Mouse (Mus musculus) embryonic facial prominence, embryonic 13.5 days (tissue): ENCODE data around the gene Tiprl. TPM values are rescaled to one million over a fixed set of nuclear protein-coding genes. Genes with fewer than 3 reads are reported as not detected.

Experiments used
- ATAC-seq: fragments of 200-750 bp; cut with Nextera tagmentation; 2 replicates; pipeline ENCODE4 v1.8.0; 2017; ENCODE audit warnings: low read depth; ENCODE audit not compliant: insufficient number of reproducible peaks, insufficient read depth, low FRiP score, low TSS enrichment
- H3K27ac ChIP-seq: fragments of 300-500 bp; sonication (generic); 2 replicates; pipeline ENCODE4 v1.5.1; 2015; ENCODE audit warnings: moderate library complexity, mild to moderate bottlenecking, inconsistent platforms
- H3K27me3 ChIP-seq: fragments of 300-500 bp; sonication (generic); 2 replicates; pipeline ENCODE4 v1.6.1; 2015; ENCODE audit warnings: mild to moderate bottlenecking, inconsistent platforms
- H3K36me3 ChIP-seq: fragments of 300-500 bp; sonication (generic); 2 replicates; pipeline ENCODE4 v1.6.1; 2015; ENCODE audit warnings: mild to moderate bottlenecking, inconsistent platforms
- H3K4me1 ChIP-seq: fragments of 300-500 bp; sonication (generic); 2 replicates; pipeline ENCODE4 v1.6.1; 2015; ENCODE audit warnings: inconsistent platforms
- H3K4me2 ChIP-seq: fragments of 300-500 bp; sonication (generic); 2 replicates; pipeline ENCODE4 v1.6.1; 2015; ENCODE audit warnings: moderate library complexity, mild to moderate bottlenecking, inconsistent platforms
- H3K4me3 ChIP-seq: fragments of 300-500 bp; sonication (generic); 2 replicates; pipeline ENCODE4 v1.5.1; 2015; ENCODE audit warnings: mild to moderate bottlenecking, inconsistent platforms
- H3K9ac ChIP-seq: fragments of 300-500 bp; sonication (generic); 2 replicates; pipeline ENCODE4 v1.6.1; 2015; ENCODE audit warnings: mild to moderate bottlenecking, inconsistent platforms
- H3K9me3 ChIP-seq: fragments of 300-500 bp; sonication (generic); 2 replicates; pipeline ENCODE4 v1.6.1; 2016; ENCODE audit warnings: inconsistent platforms
- WGBS: fragments of 180-500 bp; shearing (Covaris S2); methylation state at CpG from one replicate; pipeline ENCODE4 v1.1.7; 2015; ENCODE audit warnings: mixed read lengths; 5-methylcytosine and 5-hydroxymethylcytosine counted together
- polyA plus RNA-seq: library from polyadenylated mRNA; unstranded; fragments of >200 nt; fragmentation: Nextera tagmentation; extraction: Ambion mirVana; gene quantifications from 2 replicates; pipeline ENCODE4 v1.2.1, GENCODE M21; 2015

Gene Tiprl
- polyA plus RNA-seq, 1 experiment from 2014 or later: 112 TPM

DNA sequence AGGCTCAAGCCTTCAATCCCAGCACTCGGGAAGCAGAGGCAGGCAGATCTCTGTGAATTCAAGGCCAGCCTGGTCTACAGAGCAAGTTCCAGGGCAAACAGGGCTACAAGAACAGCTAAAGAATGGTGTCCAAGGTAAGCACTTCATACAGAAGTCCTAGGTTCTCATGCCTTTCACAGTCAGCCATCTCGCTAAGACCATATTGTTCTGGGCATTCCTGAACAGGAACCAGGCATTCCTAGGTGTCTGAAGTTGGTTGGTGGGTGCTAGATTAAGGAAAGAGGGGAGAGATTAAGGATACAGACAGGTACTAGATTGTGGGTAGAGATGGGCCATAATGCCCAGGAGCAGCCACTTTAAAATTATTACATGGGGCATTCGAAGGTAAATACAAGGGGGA lies 11.0 kb upstream of the Tiprl start:
- Histone ChIP-seq H3K36me3 (no peaks in the 10 kb centered on the region), H3K4me3 (no peak overlapping the region), H3K9me3 (no peaks in the 10 kb centered on the region), H3K4me2 (no peak overlapping the region), H3K4me1 (no peaks in the 10 kb centered on the region), H3K9ac (no peak overlapping the region), H3K27ac (no peak overlapping the region), H3K27me3 (no peaks in the 10 kb centered on the region)
- 87% methylated on average over 3 of the region's 3 CpGs for WGBS
- ATAC-seq: no peak

DNA sequence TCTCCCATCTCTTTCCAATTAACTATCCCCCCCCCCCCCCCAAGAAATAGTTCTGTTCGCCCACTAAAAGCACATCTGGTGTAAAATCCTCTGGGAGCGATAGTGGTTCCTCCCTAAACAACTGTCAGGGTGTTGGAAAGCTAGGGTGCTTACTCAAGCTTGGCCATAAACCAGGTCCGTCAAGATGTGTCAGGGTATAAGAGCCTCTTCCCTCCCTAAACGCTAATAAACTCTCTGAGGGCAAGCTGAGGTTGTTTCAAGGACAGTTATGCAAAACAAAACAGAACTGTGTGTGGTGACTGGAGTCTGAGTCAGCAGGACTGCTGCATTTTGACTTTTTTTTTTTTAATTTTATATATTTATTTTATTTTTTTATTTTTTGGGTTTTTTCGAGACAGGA lies 10.3 kb upstream of the Tiprl start:
- ATAC-seq: no peak

DNA sequence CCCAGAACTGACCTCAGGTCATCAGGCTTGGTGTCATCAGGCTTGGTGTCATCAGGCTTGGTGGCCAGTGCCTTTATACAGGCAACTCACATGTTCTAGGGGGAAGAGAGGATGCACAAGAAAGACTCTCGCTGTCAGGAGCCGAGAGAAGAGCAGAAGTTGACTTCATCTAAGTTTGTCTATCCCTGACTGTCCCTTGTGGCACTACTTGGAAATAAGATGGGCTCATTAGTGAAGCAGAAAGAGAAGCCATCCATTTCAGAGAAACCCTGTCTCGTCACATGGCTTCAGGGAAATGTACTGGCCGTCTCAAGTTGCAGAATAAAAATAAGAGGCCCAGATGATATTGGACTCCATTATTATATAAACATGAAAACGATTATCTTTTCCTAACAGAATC lies 9.8 kb upstream of the Tiprl start:
- H3K4me1 ChIP-seq: no peaks in the 10 kb centered on the region
- no peaks in the 10 kb centered on the region for H3K27me3 ChIP-seq
- no peak overlapping the region for H3K9ac ChIP-seq
- ATAC-seq: no peak
- WGBS: 63% methylated on average over 5 of the region's 5 CpGs
- no peak overlapping the region for H3K4me3 ChIP-seq
- no peak overlapping the region for H3K4me2 ChIP-seq
- no peaks in the 10 kb centered on the region for H3K36me3 ChIP-seq
- H3K27ac ChIP-seq: no peak overlapping the region
- H3K9me3 ChIP-seq: no peaks in the 10 kb centered on the region

More for the DNA sequence above, 10.3 kb upstream of the Tiprl start:
- Histone ChIP-seq H3K4me3 (no peak overlapping the region), H3K4me2 (no peak overlapping the region), H3K9ac (no peak overlapping the region), H3K27ac (no peak overlapping the region), H3K4me1 (no peaks in the 10 kb centered on the region), H3K9me3 (no peaks in the 10 kb centered on the region), H3K27me3 (no peaks in the 10 kb centered on the region), H3K36me3 (no peaks in the 10 kb centered on the region)
- WGBS: 63% methylated on average over 5 of the region's 5 CpGs

DNA sequence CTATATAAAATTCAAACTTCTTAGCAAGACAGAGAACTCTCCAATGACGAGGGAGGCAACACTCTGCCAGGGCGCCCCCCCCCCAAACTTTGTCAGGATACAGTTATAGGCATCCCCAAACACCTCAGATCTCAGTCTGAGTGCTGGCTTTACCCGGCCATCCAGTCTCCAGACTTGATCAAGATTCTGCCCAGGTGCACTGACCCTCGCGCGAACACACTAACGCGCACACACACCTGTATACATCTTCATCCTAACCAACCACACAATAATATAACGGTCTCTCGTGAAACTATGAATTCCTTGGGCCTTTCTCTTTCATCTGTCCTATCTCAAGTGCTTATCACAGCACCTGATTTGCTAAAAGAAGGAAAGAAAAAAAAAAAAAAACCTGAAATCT lies 950 bp downstream of the Tiprl start:
- no peak for ATAC-seq
- H3K27me3 ChIP-seq: no peaks in the 10 kb centered on the region
- H3K9ac ChIP-seq: peak overlapping the region; percentile 90
- peaks cover 19% of the 10 kb centered on the region for H3K4me1 ChIP-seq
- H3K4me3 ChIP-seq: peak overlapping the region; percentile 87
- H3K9me3 ChIP-seq: no peaks in the 10 kb centered on the region
- no peaks in the 10 kb centered on the region for H3K36me3 ChIP-seq
- 0 out of 2 replicates have a peak overlapping the region, but pooled peaks have one; percentile 91 for H3K27ac ChIP-seq
- peak overlapping the region; percentile 81 for H3K4me2 ChIP-seq
- WGBS: 13% methylated on average over 10 of the region's 10 CpGs

DNA sequence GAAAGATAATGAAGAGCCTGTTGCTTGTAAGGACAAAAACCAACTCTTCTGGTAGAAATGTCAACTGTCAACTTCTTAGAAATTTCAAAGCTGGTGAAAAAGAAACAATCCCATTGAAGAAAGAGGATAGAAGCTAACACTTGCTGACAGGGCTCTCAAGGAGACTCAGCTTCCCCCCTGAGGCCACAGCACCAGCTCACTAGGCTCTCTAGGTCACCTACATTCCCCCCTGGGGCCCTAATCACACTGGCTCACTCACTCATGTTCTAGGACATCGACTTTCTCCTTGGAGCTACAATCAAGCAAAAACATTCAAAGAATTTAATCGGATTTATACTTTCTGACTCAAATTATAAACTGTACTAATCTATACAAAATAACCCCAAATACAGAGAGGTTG lies 3.0 kb downstream of the Tiprl start:
- no peak for ATAC-seq
- H3K4me3 ChIP-seq: no peak overlapping the region
- no peak overlapping the region for H3K27ac ChIP-seq
- peaks cover 19% of the 10 kb centered on the region for H3K4me1 ChIP-seq
- H3K9me3 ChIP-seq: no peaks in the 10 kb centered on the region
- H3K9ac ChIP-seq: no peak overlapping the region
- WGBS: 78% methylated on average over 2 of the region's 2 CpGs
- no peaks in the 10 kb centered on the region for H3K27me3 ChIP-seq
- no peak overlapping the region for H3K4me2 ChIP-seq
- H3K36me3 ChIP-seq: no peaks in the 10 kb centered on the region

DNA sequence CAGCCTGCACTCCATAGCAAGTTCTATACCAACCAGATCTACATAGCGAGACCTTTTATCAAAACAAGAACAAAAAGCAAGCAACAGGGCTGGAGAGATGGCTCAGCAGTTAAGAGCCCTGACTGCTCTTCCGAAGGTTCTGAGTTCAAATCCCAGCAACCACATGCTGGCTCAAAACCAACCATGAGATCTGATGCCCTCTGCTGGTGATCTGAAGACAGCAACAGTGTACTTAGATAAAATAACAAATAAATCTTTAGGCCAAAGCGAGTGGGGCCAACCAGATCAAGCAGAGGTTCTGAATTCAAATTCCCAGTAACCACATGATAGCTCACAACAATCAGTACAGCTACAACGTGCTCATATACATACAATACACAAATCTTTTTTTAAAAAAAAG lies 6.1 kb downstream of the Tiprl start:
- Histone ChIP-seq H3K27me3 (no peaks in the 10 kb centered on the region), H3K4me3 (no peak overlapping the region), H3K4me1 (peaks cover 10% of the 10 kb centered on the region), H3K9me3 (no peaks in the 10 kb centered on the region), H3K9ac (no peak overlapping the region), H3K27ac (no peak overlapping the region), H3K4me2 (no peak overlapping the region), H3K36me3 (peaks cover 7% of the 10 kb centered on the region)
- no peak for ATAC-seq
- WGBS: 95% methylated on average over 4 of the region's 4 CpGs

DNA sequence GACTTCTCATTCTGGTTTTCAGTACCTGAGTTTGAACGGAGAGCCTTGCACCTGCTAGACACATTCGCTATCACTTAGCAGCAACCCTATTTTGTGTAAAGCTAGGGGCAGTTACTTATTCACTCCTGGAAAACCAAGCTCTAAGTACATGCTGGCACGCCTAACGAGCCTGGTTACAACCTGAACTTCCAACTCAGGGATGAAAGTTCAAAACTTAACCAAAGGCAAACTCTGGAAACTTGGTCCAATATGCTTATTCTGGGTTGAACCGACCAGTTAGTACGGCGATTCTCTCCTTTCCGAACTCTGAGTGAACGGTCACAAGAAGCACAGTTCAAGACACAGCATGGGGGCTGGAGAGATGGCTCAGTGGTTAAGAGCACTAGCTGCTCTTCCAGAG lies 7.2 kb downstream of the Tiprl start:
- Histone ChIP-seq H3K27me3 (no peaks in the 10 kb centered on the region), H3K9ac (no peak overlapping the region), H3K36me3 (peaks cover 17% of the 10 kb centered on the region), H3K4me2 (no peak overlapping the region), H3K4me1 (peaks cover 3% of the 10 kb centered on the region), H3K4me3 (no peak overlapping the region), H3K9me3 (no peaks in the 10 kb centered on the region), H3K27ac (no peak overlapping the region)
- WGBS: 94% methylated on average over 9 of the region's 9 CpGs
- ATAC-seq: no peak

DNA sequence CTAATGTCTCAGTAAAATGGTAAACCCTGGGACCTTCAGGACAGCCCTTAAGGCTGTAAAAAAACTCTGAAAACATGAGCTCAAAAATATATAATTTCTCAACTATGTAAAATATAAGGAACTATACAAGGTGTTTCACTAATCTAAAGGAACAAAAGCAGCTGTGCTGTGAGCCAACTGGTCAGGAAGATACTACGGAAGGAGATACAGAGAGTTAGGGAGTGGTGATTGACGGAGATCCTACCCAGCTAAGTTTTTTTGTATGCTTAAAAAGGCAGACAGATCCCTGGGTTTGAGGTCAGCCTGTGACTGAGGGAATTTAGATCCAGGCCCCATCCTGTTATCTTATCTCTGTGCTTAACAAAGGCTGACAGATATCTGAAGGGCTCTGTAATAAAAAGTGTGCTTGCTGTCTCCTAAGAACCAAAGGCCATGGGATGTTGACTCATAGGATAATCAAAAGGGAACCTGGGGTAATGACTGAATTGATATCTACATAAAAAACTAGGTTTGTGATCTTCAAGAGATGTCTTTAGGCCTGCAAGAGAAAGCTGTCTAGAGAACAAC lies 19.7 kb downstream of the Tiprl start:
- H3K9me3 ChIP-seq: no peaks in the 10 kb centered on the region
- H3K4me3 ChIP-seq: no peak overlapping the region
- no peak overlapping the region for H3K27ac ChIP-seq
- ATAC-seq: no peak
- H3K9ac ChIP-seq: no peak overlapping the region
- no peak overlapping the region for H3K4me2 ChIP-seq
- WGBS: 93% methylated on average over 2 of the region's 2 CpGs
- no peaks in the 10 kb centered on the region for H3K4me1 ChIP-seq
- no peaks in the 10 kb centered on the region for H3K27me3 ChIP-seq
- H3K36me3 ChIP-seq: peaks cover 73% of the 10 kb centered on the region

DNA sequence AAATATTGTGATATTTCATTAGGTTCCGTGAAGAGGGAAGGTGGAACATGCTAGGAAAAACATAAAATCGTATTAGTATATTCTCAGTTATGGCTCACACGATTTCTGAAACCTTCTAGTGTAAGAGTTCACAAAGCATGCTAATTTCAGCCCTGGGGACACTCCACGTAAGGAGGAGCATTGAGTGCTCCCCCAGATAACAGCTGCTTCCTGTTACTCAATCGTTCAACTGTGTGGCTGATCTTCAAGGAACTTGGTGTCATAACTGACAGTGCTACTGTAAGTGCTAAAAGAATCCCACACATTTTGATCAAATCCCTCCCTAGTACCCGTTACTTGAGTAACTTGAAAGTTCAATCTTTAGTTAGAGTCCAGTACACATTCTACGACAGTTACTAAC lies 21.0 kb downstream of the Tiprl start:
- no peaks in the 10 kb centered on the region for H3K9me3 ChIP-seq
- H3K4me1 ChIP-seq: no peaks in the 10 kb centered on the region
- no peak overlapping the region for H3K4me3 ChIP-seq
- no peak for ATAC-seq
- no peak overlapping the region for H3K27ac ChIP-seq
- no peak overlapping the region for H3K9ac ChIP-seq
- peaks cover 65% of the 10 kb centered on the region for H3K36me3 ChIP-seq
- 82% methylated on average over 7 of the region's 7 CpGs for WGBS
- H3K4me2 ChIP-seq: no peak overlapping the region
- H3K27me3 ChIP-seq: no peaks in the 10 kb centered on the region

DNA sequence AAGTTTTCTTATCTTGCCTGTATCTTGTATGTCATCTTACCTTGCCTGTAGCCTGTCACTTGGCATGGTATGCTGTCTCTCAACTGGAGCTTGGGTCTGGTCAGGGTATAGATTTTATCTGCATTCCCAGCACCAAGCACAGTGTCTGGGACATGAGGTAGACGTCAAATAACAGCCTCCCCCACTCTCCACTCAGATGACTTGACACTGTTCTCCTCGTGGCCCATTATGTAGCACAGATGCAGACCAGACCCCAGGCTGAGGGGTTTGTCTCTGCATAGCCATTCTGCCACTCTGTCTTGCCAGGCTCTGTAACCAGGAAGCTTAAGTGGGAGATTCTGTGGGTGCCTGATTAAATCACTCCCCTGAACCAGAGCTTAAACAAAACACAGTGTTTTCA lies 31.2 kb downstream of the Tiprl start:
- no peak overlapping the region for H3K4me3 ChIP-seq
- 14% methylated on average over 2 of the region's 2 CpGs for WGBS
- H3K9ac ChIP-seq: no peak overlapping the region
- H3K36me3 ChIP-seq: no peaks in the 10 kb centered on the region
- H3K4me1 ChIP-seq: no peaks in the 10 kb centered on the region
- ATAC-seq: no peak
- H3K9me3 ChIP-seq: no peaks in the 10 kb centered on the region
- no peaks in the 10 kb centered on the region for H3K27me3 ChIP-seq
- H3K4me2 ChIP-seq: no peak overlapping the region
- no peak overlapping the region for H3K27ac ChIP-seq

DNA sequence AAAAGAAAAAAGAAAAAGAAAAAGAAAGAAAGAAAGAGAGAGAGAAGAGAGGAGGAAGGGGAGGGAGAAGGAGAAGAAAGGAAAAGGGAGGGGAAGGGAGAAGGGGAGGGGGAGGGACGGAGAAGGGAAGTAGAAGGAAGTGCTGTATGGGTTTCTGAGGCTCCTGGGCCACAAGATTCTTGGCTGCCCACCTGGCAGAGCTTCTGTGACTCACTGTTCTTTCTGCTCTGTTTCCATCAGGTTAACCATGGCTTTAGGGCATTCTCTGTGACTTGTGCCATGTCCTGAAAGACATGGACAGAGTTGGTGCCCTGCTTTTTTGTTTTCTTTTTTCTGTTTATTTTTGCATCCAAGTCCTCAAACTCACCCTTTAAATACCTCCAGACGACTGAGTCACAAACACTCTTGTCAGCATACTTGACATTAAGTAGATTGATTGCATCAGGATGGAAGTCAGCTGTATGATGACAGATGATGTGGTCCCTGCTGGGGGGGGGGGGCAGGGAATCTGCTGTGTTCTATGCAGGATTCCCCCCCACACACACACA lies 33.2 kb downstream of the Tiprl start:
- Histone ChIP-seq H3K9ac (no peak overlapping the region), H3K9me3 (no peaks in the 10 kb centered on the region), H3K4me1 (no peaks in the 10 kb centered on the region), H3K36me3 (no peaks in the 10 kb centered on the region), H3K27me3 (no peaks in the 10 kb centered on the region), H3K4me2 (no peak overlapping the region), H3K4me3 (no peak overlapping the region), H3K27ac (no peak overlapping the region)
- WGBS: 51% methylated on average over 2 of the region's 2 CpGs
- no peak for ATAC-seq

DNA sequence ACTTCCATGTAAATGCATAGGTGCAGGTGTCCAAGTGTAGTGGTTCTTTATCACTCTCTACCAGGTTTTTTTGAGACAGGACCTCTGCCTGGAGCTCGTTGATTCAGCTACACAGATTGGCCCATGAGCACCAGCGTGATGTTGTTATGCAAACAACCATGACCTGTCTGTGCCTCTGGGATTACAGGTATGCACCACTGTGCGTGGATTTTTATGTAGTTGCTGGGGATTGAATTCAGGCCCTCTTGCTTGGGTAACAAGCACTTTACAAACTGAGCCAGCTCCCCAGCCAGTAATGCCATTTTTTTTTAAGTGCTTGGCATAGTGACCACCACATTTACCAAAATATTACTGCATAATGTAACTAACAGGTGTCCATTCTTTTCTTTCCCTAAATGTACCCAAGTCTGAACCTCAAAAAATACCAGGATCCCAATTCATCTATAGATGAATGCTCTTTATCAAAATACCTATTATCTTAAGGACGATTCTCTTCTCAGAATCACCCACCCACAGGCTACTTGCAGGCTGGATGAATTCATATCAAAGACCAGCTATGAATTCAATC lies 35.3 kb downstream of the Tiprl start:
- WGBS: 69% methylated on average over 4 of the region's 4 CpGs

More for the DNA sequence above, 35.3 kb downstream of the Tiprl start:
- Histone ChIP-seq H3K4me1 (no peaks in the 10 kb centered on the region), H3K4me2 (no peak overlapping the region), H3K27me3 (no peaks in the 10 kb centered on the region), H3K27ac (no peak overlapping the region), H3K9me3 (no peaks in the 10 kb centered on the region), H3K4me3 (no peak overlapping the region), H3K36me3 (no peaks in the 10 kb centered on the region), H3K9ac (no peak overlapping the region)
- ATAC-seq: no peak
